8 mouse cellular contexts compared by ENCODE assay signal in genomic region chr14:55745861-55746237, GRCm38 (mm10). TPM values are rescaled to one million over a fixed set of nuclear protein-coding genes. Genes with fewer than 3 reads are reported as not detected.
DNase-seq lines count a peak whose midpoint lies in the region; ATAC-seq and TF ChIP-seq lines count a peak whose summit lies in the region.

No protein-coding gene starts in this region.

- intact Hi-C loops in left cerebral cortex, postnatal 4 days (cut with DNase I), result loop anchor here (2.0 kb wide), 1 partner anchor 61 kb away; no protein-coding TSS in a partner anchor

- peaks cover 35% of the 10 kb centered on the region for H3K4me1 ChIP-seq in heart, embryonic 13.5 days
- H3K4me1 ChIP-seq in ES-Bruce4 (ENCODE audit: control insufficient read depth, insufficient read depth, low read length), result no peaks in the 10 kb centered on the region
- H3K4me1 ChIP-seq in forebrain, embryonic 15.5 days, result peaks cover 35% of the 10 kb centered on the region
- H3K4me1 ChIP-seq in liver, embryonic 16.5 days (ENCODE audit: control insufficient read depth, low read depth, low read length), result peaks cover 31% of the 10 kb centered on the region

- peak overlapping the region; percentile 90 for H3K9ac ChIP-seq in heart, embryonic 13.5 days
- peak overlapping the region; percentile 58 for H3K9ac ChIP-seq in ES-Bruce4 (ENCODE audit: low read depth, poor library complexity, severe bottlenecking)
- H3K9ac ChIP-seq in forebrain, embryonic 15.5 days (replicated peaks), result peak overlapping the region; percentile 73
- peak overlapping the region; percentile 83 for H3K9ac ChIP-seq in liver, embryonic 16.5 days (ENCODE audit: low read depth, low read length)

- WGBS in heart, embryonic 13.5 days, result 0% methylated on average over 31 of the region's 31 CpGs
- WGBS in forebrain, embryonic 15.5 days, result under 1% methylated on average over 31 of the region's 31 CpGs
- under 1% methylated on average over 31 of the region's 31 CpGs for WGBS in liver, embryonic 16.5 days (ENCODE audit: insufficient replicate concordance)

- H3K9me3 ChIP-seq in heart, embryonic 13.5 days, result no peaks in the 10 kb centered on the region
- H3K9me3 ChIP-seq in ES-Bruce4 (replicated peaks; ENCODE audit: control insufficient read depth, insufficient read depth, low read length, poor library complexity, severe bottlenecking), result no peaks in the 10 kb centered on the region
- H3K9me3 ChIP-seq in forebrain, embryonic 15.5 days, result no peaks in the 10 kb centered on the region
- no peaks in the 10 kb centered on the region for H3K9me3 ChIP-seq in liver, embryonic 16.5 days (replicated peaks; ENCODE audit: control insufficient read depth, low read length)

- no peak for TF ChIP-seq POLR2A in ES-Bruce4 (IDR thresholded peaks at IDR 0.05; ENCODE audit: insufficient read depth, low read length)

- peaks cover 60% of the 10 kb centered on the region for H3K36me3 ChIP-seq in heart, embryonic 13.5 days
- H3K36me3 ChIP-seq in ES-Bruce4 (ENCODE audit: control insufficient read depth, insufficient read depth, low read length, poor library complexity, severe bottlenecking), result peaks cover 24% of the 10 kb centered on the region
- H3K36me3 ChIP-seq in forebrain, embryonic 15.5 days, result peaks cover 29% of the 10 kb centered on the region
- H3K36me3 ChIP-seq in liver, embryonic 16.5 days (ENCODE audit: control insufficient read depth, insufficient read depth), result peaks cover 8% of the 10 kb centered on the region

- ATAC-seq in heart, embryonic 13.5 days (ENCODE audit: extremely low read depth, insufficient number of reproducible peaks, low FRiP score, low TSS enrichment), result no peak
- ATAC-seq in forebrain, embryonic 15.5 days (replicated peaks), result peak; percentile 6; the same call in 1 of the 2 replicates
- no peak for ATAC-seq in liver, embryonic 16.5 days (ENCODE audit: low read depth)

- TF ChIP-seq EP300 in ES-Bruce4 (IDR thresholded peaks at IDR 0.05; ENCODE audit: insufficient read depth, low read depth, low read length), result no peak

- H3K4me3 ChIP-seq in heart, embryonic 13.5 days, result peak overlapping the region; percentile 73
- H3K4me3 ChIP-seq in ES-Bruce4 (ENCODE audit: low read depth, low read length), result peak overlapping the region; percentile 91
- peak overlapping the region; percentile 75 for H3K4me3 ChIP-seq in forebrain, embryonic 15.5 days
- H3K4me3 ChIP-seq in liver, embryonic 16.5 days (ENCODE audit: low read depth, low read length), result peak overlapping the region; percentile 87

- TF ChIP-seq CTCF in ES-Bruce4 (IDR thresholded peaks at IDR 0.05; ENCODE audit: low read depth, low read length), result no peak

- H3K27ac ChIP-seq in heart, embryonic 13.5 days (replicated peaks), result 0 out of 2 replicates have a peak overlapping the region, but pooled peaks have one; percentile 13
- H3K27ac ChIP-seq in ES-Bruce4 (ENCODE audit: insufficient read depth, low read length), result no peak overlapping the region
- H3K27ac ChIP-seq in forebrain, embryonic 15.5 days (replicated peaks), result peak overlapping the region; percentile 53; the same call in 1 of the 2 replicates
- H3K27ac ChIP-seq in liver, embryonic 16.5 days (ENCODE audit: low read length), result peak overlapping the region; percentile 57; the same call in 1 of the 2 replicates

- DNase-seq in heart, postnatal 4 days, result no peak
- DNase-seq in cerebellum, adult 9-10 months, result no peak
- DNase-seq in left cerebral cortex, postnatal 4 days, result no peak
- no peak for DNase-seq in gastrocnemius, postnatal 10 days

- H3K27me3 ChIP-seq in heart, embryonic 13.5 days (replicated peaks), result no peaks in the 10 kb centered on the region
- H3K27me3 ChIP-seq in ES-Bruce4 (ENCODE audit: control insufficient read depth, insufficient read depth, low read length, poor library complexity, severe bottlenecking), result no peaks in the 10 kb centered on the region
- no peaks in the 10 kb centered on the region for H3K27me3 ChIP-seq in forebrain, embryonic 15.5 days
- no peaks in the 10 kb centered on the region for H3K27me3 ChIP-seq in liver, embryonic 16.5 days (ENCODE audit: control insufficient read depth, insufficient read depth, low read depth, low read length)

- H3K4me2 ChIP-seq in heart, embryonic 13.5 days, result peak overlapping the region; percentile 99
- peak overlapping the region; percentile 96 for H3K4me2 ChIP-seq in forebrain, embryonic 15.5 days (replicated peaks)
- H3K4me2 ChIP-seq in liver, embryonic 16.5 days (ENCODE audit: low read depth, low read length), result peak overlapping the region; percentile 87

RNA-seq across cellular contexts. Expression of gene Nop9, which starts 0.4 kb away (rescaled TPM):
- polyA plus RNA-seq in heart, embryonic 13.5 days (2015; fragmentation: Nextera tagmentation; extraction: Ambion mirVana), result 22.8 and 23.9 TPM in 2 replicates
- 10 to 100 TPM; 17.8 to 18.3 TPM for total RNA-seq in heart, postnatal 4 days (2021)
- polyA plus RNA-seq in ES-Bruce4 (2011; ENCODE audit: insufficient read depth, insufficient read length, low read depth, missing spikeins), result 56.2 and 59.8 TPM in 2 replicates
- polyA plus RNA-seq in forebrain, embryonic 15.5 days (2015; fragmentation: Nextera tagmentation; extraction: Ambion mirVana), result 39.7 and 41.4 TPM in 2 replicates
- 18.6 and 18.7 TPM in 2 replicates for polyA plus RNA-seq in liver, embryonic 16.5 days (2015; fragmentation: Nextera tagmentation; extraction: Ambion mirVana)
- 10 to 100 TPM; 19.5 to 20.1 TPM for total RNA-seq in left cerebral cortex, postnatal 4 days (2021)
- total RNA-seq in gastrocnemius, postnatal 10 days (2021), result 10 to 100 TPM; 13.4 to 15.2 TPM

RNA-seq across cellular contexts. Expression of gene Dhrs1, which starts 0.4 kb away (rescaled TPM):
- polyA plus RNA-seq in heart, embryonic 13.5 days (2015; fragmentation: Nextera tagmentation; extraction: Ambion mirVana), result 54.8 and 66.9 TPM in 2 replicates
- total RNA-seq in heart, postnatal 4 days (2021), result 10 to 100 TPM; 46.0 to 51.4 TPM
- polyA plus RNA-seq in ES-Bruce4 (2011; ENCODE audit: insufficient read depth, insufficient read length, low read depth, missing spikeins), result 34.7 and 38.9 TPM in 2 replicates
- polyA plus RNA-seq in forebrain, embryonic 15.5 days (2015; fragmentation: Nextera tagmentation; extraction: Ambion mirVana), result 77.1 and 82.7 TPM in 2 replicates
- 40.9 and 43.5 TPM in 2 replicates for polyA plus RNA-seq in liver, embryonic 16.5 days (2015; fragmentation: Nextera tagmentation; extraction: Ambion mirVana)
- total RNA-seq in left cerebral cortex, postnatal 4 days (2021), result 10 to 100 TPM; 63.2 to 75.1 TPM
- total RNA-seq in gastrocnemius, postnatal 10 days (2021), result 10 to 100 TPM; 33.2 to 33.3 TPM

RNA-seq across cellular contexts. Expression of gene Cideb, which starts 12.4 kb away (rescaled TPM):
- 1.2 and 2.1 TPM in 2 replicates for polyA plus RNA-seq in heart, embryonic 13.5 days (2015; fragmentation: Nextera tagmentation; extraction: Ambion mirVana)
- 1 to 10 TPM; 1.2 to 2.2 TPM for total RNA-seq in heart, postnatal 4 days (2021)
- polyA plus RNA-seq in ES-Bruce4 (2011; ENCODE audit: insufficient read depth, insufficient read length, low read depth, missing spikeins), result not detected in 2 replicates
- polyA plus RNA-seq in forebrain, embryonic 15.5 days (2015; fragmentation: Nextera tagmentation; extraction: Ambion mirVana), result 0.15 and 0.29 TPM in 2 replicates
- polyA plus RNA-seq in liver, embryonic 16.5 days (2015; fragmentation: Nextera tagmentation; extraction: Ambion mirVana), result 74.1 and 86.9 TPM in 2 replicates
- under 1 TPM in 1 of 2 experiments, not detected in 1; 0.90 TPM for total RNA-seq in left cerebral cortex, postnatal 4 days (2021)
- total RNA-seq in gastrocnemius, postnatal 10 days (2021), result not detected

RNA-seq across cellular contexts. Expression of gene Ltb4r2, which starts 15.4 kb away (rescaled TPM):
- polyA plus RNA-seq in heart, embryonic 13.5 days (2015; fragmentation: Nextera tagmentation; extraction: Ambion mirVana), result 0.25 and 0.27 TPM in 2 replicates
- under 1 TPM; 0.11 to 0.26 TPM for total RNA-seq in heart, postnatal 4 days (2021)
- 5.3 and 6.8 TPM in 2 replicates for polyA plus RNA-seq in ES-Bruce4 (2011; ENCODE audit: insufficient read depth, insufficient read length, low read depth, missing spikeins)
- 0.10 and 0.24 TPM in 2 replicates for polyA plus RNA-seq in forebrain, embryonic 15.5 days (2015; fragmentation: Nextera tagmentation; extraction: Ambion mirVana)
- 0.38 and 0.40 TPM in 2 replicates for polyA plus RNA-seq in liver, embryonic 16.5 days (2015; fragmentation: Nextera tagmentation; extraction: Ambion mirVana)
- 1 to 10 TPM in 1 of 2 experiments, under 1 TPM in 1; 0.79 to 1.0 TPM for total RNA-seq in left cerebral cortex, postnatal 4 days (2021)
- under 1 TPM; 0.07 to 0.14 TPM for total RNA-seq in gastrocnemius, postnatal 10 days (2021)

RNA-seq across cellular contexts. Expression of gene Ltb4r1, which starts 19.9 kb away (rescaled TPM):
- polyA plus RNA-seq in heart, embryonic 13.5 days (2015; fragmentation: Nextera tagmentation; extraction: Ambion mirVana), result 0.48 and 0.71 TPM in 2 replicates
- under 1 TPM; 0.50 TPM for total RNA-seq in heart, postnatal 4 days (2021)
- polyA plus RNA-seq in ES-Bruce4 (2011; ENCODE audit: insufficient read depth, insufficient read length, low read depth, missing spikeins), result 2.6 and 3.0 TPM in 2 replicates
- 0.26 TPM in 1 of 2 replicates, not detected in the other for polyA plus RNA-seq in forebrain, embryonic 15.5 days (2015; fragmentation: Nextera tagmentation; extraction: Ambion mirVana)
- polyA plus RNA-seq in liver, embryonic 16.5 days (2015; fragmentation: Nextera tagmentation; extraction: Ambion mirVana), result 14.2 and 16.4 TPM in 2 replicates
- total RNA-seq in left cerebral cortex, postnatal 4 days (2021), result 1 to 10 TPM; 1.0 to 1.4 TPM
- total RNA-seq in gastrocnemius, postnatal 10 days (2021), result under 1 TPM; 0.16 to 0.61 TPM

Comparison
In these comparisons a context has a peak if more than half of its experiments do, and no peak if none do; other contexts are left out.
1. RNA of gene Cideb, which starts 12.4 kb away (polyA plus RNA-seq): 74.1 to 86.9 TPM in liver, embryonic 16.5 days; 1.2 to 2.1 TPM in heart, embryonic 13.5 days, not detected in ES-Bruce4 and 0.15 to 0.29 TPM in forebrain, embryonic 15.5 days; every median in the first group is over 10 times any median in the second.
2. Peak in every context shown above with its lines, with median percentiles within 50 percentile points of each other: H3K4me2 ChIP-seq, H3K4me3 ChIP-seq and H3K9ac ChIP-seq.